Mouse (Mus musculus) small intestine, adult 2 months (tissue): ENCODE data around the gene T.

Experiments used
- CTCF ChIP-seq: fragments of 200-500 bp; IDR thresholded peaks from 2 replicates; pipeline ENCODE4 v1.5.1; 2012; ENCODE audit warnings: low read depth, mild to moderate bottlenecking, control low read depth, inconsistent platforms, low read length, moderate library complexity, mixed read lengths; ENCODE audit not compliant: insufficient replicate concordance, insufficient read length; ENCODE audit errors: extremely low read depth
- POLR2A ChIP-seq: fragments of 200-500 bp; IDR thresholded peaks from 2 replicates; pipeline ENCODE4 v1.6.1; 2012; ENCODE audit warnings: low read depth, mild to moderate bottlenecking, control low read depth, inconsistent platforms, low read length, moderate library complexity

DNA sequence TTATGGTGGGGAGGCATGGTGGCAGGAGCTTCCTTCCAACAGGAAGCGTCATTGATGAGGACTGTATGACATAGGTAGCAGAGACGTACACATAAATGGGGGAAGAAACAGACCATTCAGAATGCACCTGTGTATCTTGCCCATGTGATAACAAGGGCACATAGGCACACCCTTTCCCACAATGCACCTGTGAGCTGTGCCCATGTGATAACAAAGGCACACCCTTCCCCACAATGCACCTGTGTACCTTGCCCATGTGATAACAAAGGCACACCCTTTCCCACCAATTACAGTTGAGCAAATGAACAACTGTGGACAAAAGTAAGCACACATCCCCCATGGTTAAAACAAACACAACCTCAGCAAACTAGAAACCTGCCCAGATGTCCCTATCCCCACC, 23.9 kb upstream of the T start:
- TF ChIP-seq CTCF, result no peak
- no peak for TF ChIP-seq POLR2A
